Mouse (Mus musculus) stomach, postnatal 0 days (tissue): ENCODE measurements around the gene Zscan5b. TPM values are rescaled to one million over a fixed set of nuclear protein-coding genes. Genes with fewer than 3 reads are reported as not detected.
A peak's percentile ranks its signal among the peaks of the same experiment; 100 is the strongest.

Source experiments
- ATAC-seq: fragments of 200-750 bp; cut with Nextera tagmentation; 2 replicates; pipeline ENCODE4 v1.8.0; 2017; ENCODE audit not compliant: low FRiP score, low TSS enrichment
- DNase-seq: peaks from one replicate; pipeline ENCODE4 v3.0.0-alpha.2; 2016; ENCODE audit warnings: low spot score
- H3K27ac ChIP-seq: fragments of 300-500 bp; sonication (generic); replicated peaks from 2 replicates; pipeline ENCODE4 v1.5.1; 2014; ENCODE audit warnings: mild to moderate bottlenecking, control low read depth
- H3K27me3 ChIP-seq: fragments of 300-500 bp; sonication (generic); 2 replicates; pipeline ENCODE4 v1.6.1; 2014; ENCODE audit warnings: low read length; ENCODE audit not compliant: control insufficient read depth, insufficient read depth
- H3K36me3 ChIP-seq: fragments of 300-500 bp; sonication (generic); 2 replicates; pipeline ENCODE4 v1.6.1; 2014; ENCODE audit warnings: low read length, mixed read lengths; ENCODE audit not compliant: control insufficient read depth, insufficient read depth
- H3K4me1 ChIP-seq: fragments of 300-500 bp; sonication (generic); replicated peaks from 2 replicates; pipeline ENCODE4 v1.6.1; 2014; ENCODE audit warnings: antibody characterized with exemption; ENCODE audit not compliant: control insufficient read depth, insufficient read depth
- H3K4me2 ChIP-seq: fragments of 300-500 bp; sonication (generic); replicated peaks from 2 replicates; pipeline ENCODE4 v1.6.1; 2014; ENCODE audit warnings: low read depth, mild to moderate bottlenecking, control low read depth, moderate library complexity
- H3K4me3 ChIP-seq: fragments of 300-500 bp; sonication (generic); 2 replicates; pipeline ENCODE4 v1.5.1; 2014; ENCODE audit warnings: low read depth, low read length, control low read depth
- H3K9ac ChIP-seq: fragments of 300-500 bp; sonication (generic); 2 replicates; pipeline ENCODE4 v1.6.1; 2014; ENCODE audit warnings: mild to moderate bottlenecking, low read length, control low read depth, mixed read lengths
- H3K9me3 ChIP-seq: fragments of 300-500 bp; sonication (generic); 2 replicates; pipeline ENCODE4 v1.6.1; 2016; ENCODE audit warnings: low read length; ENCODE audit not compliant: control insufficient read depth
- CTCF ChIP-seq: IDR thresholded peaks from 2 replicates; pipeline ENCODE4 v1.5.1; 2016; ENCODE audit warnings: antibody characterized with exemption, low read depth, mild to moderate bottlenecking, moderate library complexity
- EP300 ChIP-seq: optimal IDR thresholded peaks from 2 replicates; pipeline ENCODE3; 2016; ENCODE audit warnings: antibody characterized with exemption
- WGBS: fragments of 180-500 bp; shearing (Covaris S2); extraction: QIAGEN DNeasy Blood & Tissue Kit; methylation state at CpG from one replicate; pipeline ENCODE4 v1.1.7; 2014; 5-methylcytosine and 5-hydroxymethylcytosine counted together
- polyA plus RNA-seq: library from polyadenylated mRNA; unstranded; fragments of >200 nt; fragmentation: Nextera tagmentation; extraction: Ambion mirVana; gene quantifications from 2 replicates; pipeline ENCODE4 v1.2.1, GENCODE M21; 2015

Zscan5b gene
- polyA plus RNA-seq, 1 experiment from 2014 or later: not detected

DNA sequence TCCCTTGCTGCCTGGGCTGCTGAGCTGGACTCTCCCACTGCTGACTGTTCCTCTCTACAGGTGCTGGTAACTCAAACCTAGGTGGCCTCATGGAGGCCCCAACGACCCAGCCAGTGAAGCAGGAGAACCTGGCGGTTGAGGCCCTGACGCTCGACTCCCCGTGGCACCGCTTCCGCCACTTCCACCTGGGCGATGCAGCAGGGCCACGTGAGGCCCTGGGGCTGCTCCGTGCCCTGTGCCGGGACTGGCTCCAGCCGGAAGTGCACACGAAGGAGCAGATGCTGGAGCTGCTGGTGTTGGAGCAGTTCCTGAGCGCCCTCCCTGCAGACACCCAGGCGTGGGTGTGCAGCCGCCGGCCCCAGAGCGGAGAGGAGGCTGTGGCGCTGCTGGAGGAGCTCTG is 38.3 kb upstream of the Zscan5b start:
- DNase-seq (no peak), ATAC-seq (no peak)
- H3K27me3 ChIP-seq: no peaks in the 10 kb centered on the region
- TF ChIP-seq EP300 (no peak), CTCF (no peak)
- H3K4me1 ChIP-seq: no peaks in the 10 kb centered on the region
- no peak overlapping the region for H3K27ac ChIP-seq
- no peak overlapping the region for H3K9ac ChIP-seq
- peaks cover 5% of the 10 kb centered on the region; the same call in 1 of the 2 replicates for H3K36me3 ChIP-seq
- H3K4me3 ChIP-seq: no peak overlapping the region
- H3K4me2 ChIP-seq: no peak overlapping the region
- 91% methylated on average over 19 of the region's 19 CpGs for WGBS
- no peaks in the 10 kb centered on the region for H3K9me3 ChIP-seq

DNA sequence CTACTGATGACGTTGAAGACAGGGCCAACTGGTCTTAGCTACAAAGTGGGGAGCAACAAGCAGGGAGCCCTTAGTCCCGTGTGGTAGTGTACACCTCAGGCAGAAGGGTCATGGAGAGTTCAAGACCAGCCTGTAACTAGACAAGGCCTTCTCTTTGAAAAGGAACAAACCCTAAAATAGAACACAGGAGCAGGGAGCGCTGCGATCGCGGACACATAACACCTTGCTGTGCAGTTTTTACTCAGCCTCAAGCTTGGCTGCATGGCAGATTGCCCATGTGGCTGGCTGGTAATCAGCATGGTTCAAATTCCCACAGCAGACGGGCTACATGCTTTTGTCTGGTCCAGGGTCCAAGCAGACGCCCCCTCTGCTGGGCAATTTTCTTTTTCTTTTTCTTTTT is 37.6 kb upstream of the Zscan5b start:
- Histone ChIP-seq H3K4me3 (no peak overlapping the region), H3K9ac (no peak overlapping the region), H3K4me2 (no peak overlapping the region), H3K9me3 (no peaks in the 10 kb centered on the region), H3K4me1 (no peaks in the 10 kb centered on the region), H3K27me3 (no peaks in the 10 kb centered on the region), H3K27ac (no peak overlapping the region), H3K36me3 (peaks cover 5% of the 10 kb centered on the region; the same call in 1 of the 2 replicates)
- no peak for TF ChIP-seq CTCF
- no peak for TF ChIP-seq EP300
- DNase-seq (no peak), ATAC-seq (no peak)
- 79% methylated on average over 8 of the region's 8 CpGs for WGBS

DNA sequence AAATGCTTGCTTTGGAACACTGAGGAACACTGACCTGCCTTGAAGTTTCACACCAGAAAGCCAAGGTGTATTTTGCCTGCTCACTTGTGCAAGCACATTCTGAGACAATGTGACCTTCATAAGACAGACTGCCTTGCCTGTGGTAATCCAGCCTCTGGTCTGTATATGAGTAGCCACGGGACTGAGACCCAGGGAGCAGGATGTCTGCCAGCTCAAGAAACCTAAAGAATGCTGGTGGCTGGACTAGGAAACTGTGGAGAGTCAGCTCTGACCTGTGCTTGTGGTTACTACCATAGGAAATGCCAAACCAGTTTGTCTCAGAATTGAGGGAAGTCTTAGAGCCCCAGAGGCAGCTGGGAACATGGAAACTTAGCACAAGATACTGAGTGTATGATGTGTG is 36.7 kb upstream of the Zscan5b start:
- H3K4me2 ChIP-seq: no peak overlapping the region
- H3K9me3 ChIP-seq: no peaks in the 10 kb centered on the region
- H3K27ac ChIP-seq: no peak overlapping the region
- H3K36me3 ChIP-seq: peaks cover 5% of the 10 kb centered on the region; the same call in 1 of the 2 replicates
- ATAC-seq: no peak
- H3K4me3 ChIP-seq: no peak overlapping the region
- DNase-seq: no peak
- no peaks in the 10 kb centered on the region for H3K27me3 ChIP-seq
- TF ChIP-seq CTCF: no peak
- TF ChIP-seq EP300: no peak
- WGBS: 82% methylated on average over 1 of the region's 1 CpGs
- no peak overlapping the region for H3K9ac ChIP-seq
- H3K4me1 ChIP-seq: no peaks in the 10 kb centered on the region

DNA sequence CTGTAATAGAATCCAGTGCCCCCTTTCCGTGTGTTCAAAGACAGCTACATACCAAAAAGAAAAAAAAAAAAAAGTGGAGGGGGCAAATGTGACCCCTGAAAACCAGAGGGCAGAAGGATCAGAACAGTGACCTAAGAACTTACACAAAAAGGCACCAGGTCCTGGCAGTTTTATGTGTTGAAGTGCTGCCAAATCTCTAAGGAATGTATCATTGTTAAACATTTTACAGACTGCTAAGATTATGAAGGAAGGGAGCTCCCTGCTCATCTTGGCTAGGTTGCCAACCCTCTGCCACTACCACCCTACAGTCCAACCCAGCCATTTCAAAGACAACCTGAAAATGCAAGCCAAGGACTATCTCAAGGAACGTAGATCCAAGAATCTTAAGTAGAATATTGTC is 35.9 kb upstream of the Zscan5b start:
- H3K4me1 ChIP-seq: no peaks in the 10 kb centered on the region
- no peak overlapping the region for H3K27ac ChIP-seq
- TF ChIP-seq EP300: no peak
- TF ChIP-seq CTCF: no peak
- no peak for ATAC-seq
- H3K27me3 ChIP-seq: no peaks in the 10 kb centered on the region
- no peaks in the 10 kb centered on the region for H3K9me3 ChIP-seq
- H3K36me3 ChIP-seq: peaks cover 5% of the 10 kb centered on the region; the same call in 1 of the 2 replicates
- no peak overlapping the region for H3K4me3 ChIP-seq
- no peak for DNase-seq
- H3K9ac ChIP-seq: no peak overlapping the region
- H3K4me2 ChIP-seq: no peak overlapping the region
- WGBS: 90% methylated on average over 2 of the region's 2 CpGs

DNA sequence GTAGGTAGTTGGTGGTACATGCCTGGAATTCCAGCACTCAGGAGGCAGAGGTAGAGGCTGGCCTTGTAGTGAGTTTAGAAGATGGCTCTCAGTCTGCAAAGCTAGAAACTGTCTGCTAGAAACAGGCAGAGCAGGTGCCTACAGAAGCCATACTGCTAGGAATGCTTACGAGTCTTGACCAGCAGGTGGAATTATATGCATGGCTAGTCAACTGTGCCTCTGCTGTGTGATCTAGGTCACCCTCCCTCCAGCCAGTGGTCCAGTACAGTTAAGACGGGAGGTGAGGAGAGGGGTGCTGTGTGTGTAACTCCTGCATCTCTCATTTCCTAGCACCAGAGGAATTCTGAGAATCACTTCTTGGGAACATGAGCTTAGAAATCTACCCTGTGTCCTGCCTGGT is 35.3 kb upstream of the Zscan5b start:
- no peak overlapping the region for H3K9ac ChIP-seq
- H3K27me3 ChIP-seq: no peaks in the 10 kb centered on the region
- H3K4me2 ChIP-seq: no peak overlapping the region
- H3K36me3 ChIP-seq: peaks cover 5% of the 10 kb centered on the region; the same call in 1 of the 2 replicates
- TF ChIP-seq CTCF (no peak), EP300 (no peak)
- H3K4me3 ChIP-seq: no peak overlapping the region
- H3K27ac ChIP-seq: no peak overlapping the region
- no peaks in the 10 kb centered on the region for H3K4me1 ChIP-seq
- ATAC-seq: no peak
- 85% methylated on average over 2 of the region's 2 CpGs for WGBS
- H3K9me3 ChIP-seq: no peaks in the 10 kb centered on the region
- DNase-seq: no peak

DNA sequence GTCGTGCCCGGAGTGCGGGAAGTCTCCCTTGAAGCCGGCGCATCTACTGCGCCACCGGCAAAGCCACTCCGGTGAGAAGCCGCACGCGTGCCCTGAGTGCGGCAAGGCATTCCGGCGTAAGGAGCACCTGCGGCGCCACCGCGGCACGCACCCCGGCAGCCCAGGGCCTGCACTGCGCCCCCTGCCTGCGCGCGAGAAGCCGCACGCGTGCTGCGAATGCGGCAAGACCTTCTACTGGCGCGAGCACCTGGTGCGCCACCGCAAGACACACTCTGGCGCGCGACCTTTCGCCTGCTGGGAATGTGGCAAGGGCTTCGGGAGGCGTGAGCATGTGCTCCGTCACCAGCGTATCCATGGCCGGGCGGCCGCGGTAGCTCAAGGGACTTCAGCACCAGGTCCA is 32.5 kb upstream of the Zscan5b start:
- Histone ChIP-seq H3K36me3 (peaks cover 5% of the 10 kb centered on the region; the same call in 1 of the 2 replicates), H3K4me2 (no peak overlapping the region)
- ATAC-seq: 0 out of 2 replicates have a peak, but pooled peaks have one; percentile 22

More for the DNA sequence above, 32.5 kb upstream of the Zscan5b start:
- Histone ChIP-seq H3K4me1 (no peaks in the 10 kb centered on the region), H3K9ac (no peak overlapping the region), H3K27ac (no peak overlapping the region), H3K4me3 (no peak overlapping the region), H3K9me3 (no peaks in the 10 kb centered on the region), H3K27me3 (no peaks in the 10 kb centered on the region)
- TF ChIP-seq EP300: no peak
- TF ChIP-seq CTCF: peak; percentile 46
- no peak for DNase-seq
- WGBS: 50% methylated on average over 45 of the region's 45 CpGs
